Mouse (Mus musculus): ENCODE measurements around the gene Top2b. TPM values are rescaled to one million over a fixed set of nuclear protein-coding genes. Genes with fewer than 3 reads are reported as not detected.

Gene Top2b
- polyA plus RNA-seq, 1 experiment from 2014 or later: 106 TPM

DNA sequence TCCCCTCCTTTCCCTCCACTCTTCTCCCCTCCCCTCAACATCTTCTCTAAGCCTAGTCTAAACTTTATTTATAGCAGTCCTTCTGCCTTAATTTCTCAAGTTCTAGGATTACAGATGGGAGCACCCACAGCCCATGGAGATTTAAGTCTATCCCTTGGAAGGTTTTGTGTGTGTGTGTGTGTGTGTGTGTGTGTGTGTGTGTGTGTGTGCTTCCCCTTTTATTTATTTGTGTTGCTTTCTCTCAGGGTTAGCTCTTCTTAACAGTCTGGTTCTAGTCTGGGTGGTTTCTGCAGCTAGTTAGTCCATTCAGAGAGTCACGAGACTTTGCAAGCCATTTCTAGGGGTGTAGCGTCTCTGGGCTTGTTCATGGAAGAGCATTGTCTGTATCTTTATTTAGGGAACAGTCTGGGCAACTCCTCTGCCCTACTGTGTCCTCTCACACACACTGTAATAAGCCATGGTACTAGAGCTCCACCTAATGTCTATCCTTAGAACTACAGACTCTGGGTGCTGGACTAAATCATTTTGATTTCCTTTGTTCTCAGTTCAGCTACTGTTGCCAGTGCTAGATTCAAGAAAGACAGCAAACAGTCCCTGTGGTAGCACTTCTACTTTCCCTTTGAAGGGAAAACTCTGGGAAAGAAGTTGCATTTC, 15.1 kb downstream of the Top2b start:
- Histone ChIP-seq H3K9ac (replicated peaks; ENCODE audit: low read depth, low read length) (peak overlapping the region; percentile 48), H3K36me3 (ENCODE audit: control insufficient read depth, insufficient read depth) (no peaks in the 10 kb centered on the region)
- 0% methylated on average over 2 of the region's 2 CpGs for WGBS

GRCm38 (mm10) chr14:16384783-16385182, 19.8 kb downstream of the Top2b start:
- H3K4me3 ChIP-seq (replicated peaks; ENCODE audit: low read length): no peak overlapping the region
- no peak overlapping the region for H3K9ac ChIP-seq (replicated peaks; ENCODE audit: low read depth, low read length)
- peaks cover 2% of the 10 kb centered on the region; the same call in 1 of the 2 replicates for H3K36me3 ChIP-seq (ENCODE audit: control insufficient read depth, insufficient read depth)
- H3K27ac ChIP-seq (ENCODE audit: low read length): no peak overlapping the region
- no peaks in the 10 kb centered on the region for H3K9me3 ChIP-seq (ENCODE audit: control insufficient read depth, low read length)
- H3K27me3 ChIP-seq (replicated peaks; ENCODE audit: control insufficient read depth, insufficient read depth, low read length): no peaks in the 10 kb centered on the region
- WGBS: 81% methylated on average over 1 of the region's 1 CpGs
- no peaks in the 10 kb centered on the region for H3K4me1 ChIP-seq (replicated peaks; ENCODE audit: control insufficient read depth, insufficient read depth, low read length)
- no peak for ATAC-seq
- H3K4me2 ChIP-seq (ENCODE audit: low read length): no peak overlapping the region

More for the DNA sequence above, 15.1 kb downstream of the Top2b start:
- H3K27ac ChIP-seq (ENCODE audit: low read length): peak overlapping the region; percentile 51; the same call in 1 of the 2 replicates
- H3K27me3 ChIP-seq (replicated peaks; ENCODE audit: control insufficient read depth, insufficient read depth, low read length): no peaks in the 10 kb centered on the region
- H3K9me3 ChIP-seq (ENCODE audit: control insufficient read depth, low read length): no peaks in the 10 kb centered on the region
- 0 out of 2 replicates have a peak, but pooled peaks cover 2% of the 10 kb centered on the region for H3K4me1 ChIP-seq (replicated peaks; ENCODE audit: control insufficient read depth, insufficient read depth, low read length)
- no peak overlapping the region for H3K4me3 ChIP-seq (replicated peaks; ENCODE audit: low read length)
- H3K4me2 ChIP-seq (ENCODE audit: low read length): no peak overlapping the region
- ATAC-seq: peak; percentile 95

- Histone ChIP-seq H3K27ac (ENCODE audit: low read length) (no peak overlapping the region), H3K27me3 (replicated peaks; ENCODE audit: control insufficient read depth, insufficient read depth, low read length) (no peaks in the 10 kb centered on the region), H3K4me2 (ENCODE audit: low read length) (no peak overlapping the region), H3K36me3 (ENCODE audit: control insufficient read depth, insufficient read depth) (peaks cover 11% of the 10 kb centered on the region), H3K4me3 (replicated peaks; ENCODE audit: low read length) (no peak overlapping the region), H3K4me1 (replicated peaks; ENCODE audit: control insufficient read depth, insufficient read depth, low read length) (no peaks in the 10 kb centered on the region), H3K9me3 (ENCODE audit: control insufficient read depth, low read length) (no peaks in the 10 kb centered on the region), H3K9ac (replicated peaks; ENCODE audit: low read depth, low read length) (no peak overlapping the region)
- peak; percentile 12; the same call in 1 of the 2 replicates for ATAC-seq
- WGBS: 95% methylated on average over 4 of the region's 4 CpGs
These were observed 40.2 kb downstream of the Top2b start for GRCm38 (mm10) chr14:16405187-16405586.

DNA sequence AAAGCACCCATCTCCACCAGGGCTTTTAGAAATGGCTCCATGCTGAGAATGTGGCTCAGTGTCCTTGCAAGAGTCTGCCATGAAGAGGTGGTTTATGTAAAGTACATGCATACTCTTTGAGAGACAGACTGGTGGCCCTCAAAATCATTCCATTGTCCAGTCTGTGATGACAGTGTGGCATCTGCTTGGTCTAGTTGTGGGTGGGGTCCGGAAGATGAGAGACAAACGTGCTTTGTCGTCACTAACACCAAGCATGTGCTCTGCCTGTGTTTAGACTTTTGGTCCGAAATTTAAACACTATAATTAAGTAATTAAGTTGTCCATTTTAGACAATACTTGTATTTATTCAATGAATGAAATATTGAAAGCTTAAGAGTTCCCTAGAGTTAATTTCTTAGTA, 49.2 kb downstream of the Top2b start:
- Histone ChIP-seq H3K9me3 (ENCODE audit: control insufficient read depth, low read length) (no peaks in the 10 kb centered on the region), H3K9ac (replicated peaks; ENCODE audit: low read depth, low read length) (no peak overlapping the region), H3K27me3 (replicated peaks; ENCODE audit: control insufficient read depth, insufficient read depth, low read length) (no peaks in the 10 kb centered on the region), H3K4me2 (ENCODE audit: low read length) (no peak overlapping the region), H3K36me3 (ENCODE audit: control insufficient read depth, insufficient read depth) (peaks cover 26% of the 10 kb centered on the region), H3K4me1 (replicated peaks; ENCODE audit: control insufficient read depth, insufficient read depth, low read length) (no peaks in the 10 kb centered on the region), H3K27ac (ENCODE audit: low read length) (no peak overlapping the region), H3K4me3 (replicated peaks; ENCODE audit: low read length) (no peak overlapping the region)
- peak; percentile 15; the same call in 1 of the 2 replicates for ATAC-seq
- WGBS: 62% methylated on average over 4 of the region's 4 CpGs

GRCm38 (mm10) chr14:16427569-16427968, 62.6 kb downstream of the Top2b start:
- Histone ChIP-seq H3K27ac (ENCODE audit: low read length) (no peak overlapping the region), H3K27me3 (replicated peaks; ENCODE audit: control insufficient read depth, insufficient read depth, low read length) (no peaks in the 10 kb centered on the region), H3K4me3 (replicated peaks; ENCODE audit: low read length) (no peak overlapping the region), H3K4me1 (replicated peaks; ENCODE audit: control insufficient read depth, insufficient read depth, low read length) (no peaks in the 10 kb centered on the region), H3K36me3 (ENCODE audit: control insufficient read depth, insufficient read depth) (peaks cover 22% of the 10 kb centered on the region), H3K9me3 (ENCODE audit: control insufficient read depth, low read length) (no peaks in the 10 kb centered on the region), H3K4me2 (ENCODE audit: low read length) (no peak overlapping the region), H3K9ac (replicated peaks; ENCODE audit: low read depth, low read length) (no peak overlapping the region)
- no peak for ATAC-seq
- WGBS: 73% methylated on average over 4 of the region's 4 CpGs

GRCm38 (mm10) chr14:16431941-16432499, 67.0 kb downstream of the Top2b start:
- WGBS: 74% methylated on average over 4 of the region's 4 CpGs
- Histone ChIP-seq H3K4me3 (replicated peaks; ENCODE audit: low read length) (no peak overlapping the region), H3K27me3 (replicated peaks; ENCODE audit: control insufficient read depth, insufficient read depth, low read length) (no peaks in the 10 kb centered on the region), H3K9ac (replicated peaks; ENCODE audit: low read depth, low read length) (no peak overlapping the region), H3K4me1 (replicated peaks; ENCODE audit: control insufficient read depth, insufficient read depth, low read length) (no peaks in the 10 kb centered on the region), H3K4me2 (ENCODE audit: low read length) (no peak overlapping the region), H3K36me3 (ENCODE audit: control insufficient read depth, insufficient read depth) (peaks cover 23% of the 10 kb centered on the region), H3K9me3 (ENCODE audit: control insufficient read depth, low read length) (no peaks in the 10 kb centered on the region), H3K27ac (ENCODE audit: low read length) (no peak overlapping the region)
- ATAC-seq: no peak

DNA sequence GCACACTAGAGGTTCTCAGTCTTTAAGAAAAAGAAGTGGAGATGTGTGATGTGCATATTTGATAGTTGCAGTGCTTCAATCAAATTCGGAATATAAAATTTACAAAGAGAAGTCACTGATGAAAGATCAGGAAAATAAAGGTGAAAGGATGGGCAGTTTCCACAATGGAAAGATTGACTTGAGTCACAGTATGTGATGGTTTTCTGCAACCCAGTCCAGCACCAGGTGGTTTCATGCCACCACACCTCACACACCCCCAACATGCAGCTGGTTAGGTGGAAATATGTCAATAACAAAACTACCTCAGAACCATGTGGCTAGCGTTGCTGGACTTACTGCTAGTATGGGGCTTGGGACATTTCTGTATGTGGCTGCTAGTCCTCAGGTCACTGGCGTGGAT, 67.6 kb downstream of the Top2b start:
- Histone ChIP-seq H3K27me3 (replicated peaks; ENCODE audit: control insufficient read depth, insufficient read depth, low read length) (no peaks in the 10 kb centered on the region), H3K9ac (replicated peaks; ENCODE audit: low read depth, low read length) (no peak overlapping the region), H3K4me2 (ENCODE audit: low read length) (no peak overlapping the region), H3K4me1 (replicated peaks; ENCODE audit: control insufficient read depth, insufficient read depth, low read length) (no peaks in the 10 kb centered on the region), H3K9me3 (ENCODE audit: control insufficient read depth, low read length) (no peaks in the 10 kb centered on the region), H3K4me3 (replicated peaks; ENCODE audit: low read length) (no peak overlapping the region), H3K36me3 (ENCODE audit: control insufficient read depth, insufficient read depth) (peaks cover 19% of the 10 kb centered on the region), H3K27ac (ENCODE audit: low read length) (no peak overlapping the region)
- no peak for ATAC-seq
- WGBS: 89% methylated on average over 3 of the region's 3 CpGs

GRCm38 (mm10) chr14:16433206-16433605, 68.2 kb downstream of the Top2b start:
- WGBS: 82% methylated on average over 2 of the region's 2 CpGs
- Histone ChIP-seq H3K4me1 (replicated peaks; ENCODE audit: control insufficient read depth, insufficient read depth, low read length) (no peaks in the 10 kb centered on the region), H3K27me3 (replicated peaks; ENCODE audit: control insufficient read depth, insufficient read depth, low read length) (no peaks in the 10 kb centered on the region), H3K9ac (replicated peaks; ENCODE audit: low read depth, low read length) (no peak overlapping the region), H3K27ac (ENCODE audit: low read length) (no peak overlapping the region), H3K9me3 (ENCODE audit: control insufficient read depth, low read length) (no peaks in the 10 kb centered on the region), H3K36me3 (ENCODE audit: control insufficient read depth, insufficient read depth) (peaks cover 18% of the 10 kb centered on the region), H3K4me3 (replicated peaks; ENCODE audit: low read length) (no peak overlapping the region), H3K4me2 (ENCODE audit: low read length) (no peak overlapping the region)
- no peak for ATAC-seq

DNA sequence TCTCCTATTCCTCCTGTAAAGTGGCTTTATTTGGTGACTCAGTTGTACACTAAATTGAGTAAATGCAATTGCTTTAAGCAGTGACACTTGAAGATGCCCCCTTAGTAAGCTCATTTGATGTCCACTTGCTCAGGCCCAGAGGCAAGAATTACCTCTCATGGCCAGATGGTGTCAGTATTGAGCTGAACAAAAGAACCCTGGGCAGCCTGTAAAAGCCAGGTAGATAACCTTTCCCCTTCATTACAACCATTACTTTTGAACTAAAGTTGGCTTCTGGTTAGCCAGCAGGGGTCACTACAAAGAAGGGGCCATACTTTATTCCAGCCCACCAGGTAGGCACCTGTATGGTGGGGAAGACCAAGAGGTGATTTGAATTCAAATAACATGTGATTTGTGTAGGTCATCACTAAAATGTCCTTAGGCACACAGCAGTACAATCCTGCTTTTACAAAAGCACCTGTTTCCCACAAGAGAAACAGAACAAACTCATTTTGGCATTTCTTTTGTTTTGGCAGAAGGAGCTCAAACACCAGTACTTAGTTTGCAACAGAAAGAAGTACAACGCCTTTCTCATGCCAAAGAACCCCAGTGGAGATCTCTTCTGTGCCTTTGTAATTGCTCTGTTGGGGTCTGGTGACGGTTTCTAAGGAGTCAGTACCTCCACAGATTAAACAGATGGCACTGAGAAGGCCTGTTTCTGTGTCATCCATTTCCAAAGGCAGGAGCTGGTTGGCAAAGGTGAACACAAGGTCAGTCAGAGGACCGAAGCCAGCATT, 69.6 kb downstream of the Top2b start:
- H3K27ac ChIP-seq (ENCODE audit: low read length): no peak overlapping the region
- peak; percentile 24; the same call in 1 of the 2 replicates for ATAC-seq
- H3K4me2 ChIP-seq (ENCODE audit: low read length): no peak overlapping the region
- peaks cover 18% of the 10 kb centered on the region for H3K36me3 ChIP-seq (ENCODE audit: control insufficient read depth, insufficient read depth)
- H3K9ac ChIP-seq (replicated peaks; ENCODE audit: low read depth, low read length): no peak overlapping the region
- H3K4me3 ChIP-seq (replicated peaks; ENCODE audit: low read length): no peak overlapping the region
- WGBS: 55% methylated on average over 3 of the region's 3 CpGs
- no peaks in the 10 kb centered on the region for H3K27me3 ChIP-seq (replicated peaks; ENCODE audit: control insufficient read depth, insufficient read depth, low read length)
- no peaks in the 10 kb centered on the region for H3K9me3 ChIP-seq (ENCODE audit: control insufficient read depth, low read length)
- H3K4me1 ChIP-seq (replicated peaks; ENCODE audit: control insufficient read depth, insufficient read depth, low read length): no peaks in the 10 kb centered on the region

All from forebrain, embryonic 16.5 days (tissue).